Mouse (Mus musculus): ENCODE measurements around the gene Rere. TPM values are rescaled to one million over a fixed set of nuclear protein-coding genes. Genes with fewer than 3 reads are reported as not detected.

Gene Rere
- polyA plus RNA-seq, 1 experiment from 2014 or later = 8.3 TPM

DNA sequence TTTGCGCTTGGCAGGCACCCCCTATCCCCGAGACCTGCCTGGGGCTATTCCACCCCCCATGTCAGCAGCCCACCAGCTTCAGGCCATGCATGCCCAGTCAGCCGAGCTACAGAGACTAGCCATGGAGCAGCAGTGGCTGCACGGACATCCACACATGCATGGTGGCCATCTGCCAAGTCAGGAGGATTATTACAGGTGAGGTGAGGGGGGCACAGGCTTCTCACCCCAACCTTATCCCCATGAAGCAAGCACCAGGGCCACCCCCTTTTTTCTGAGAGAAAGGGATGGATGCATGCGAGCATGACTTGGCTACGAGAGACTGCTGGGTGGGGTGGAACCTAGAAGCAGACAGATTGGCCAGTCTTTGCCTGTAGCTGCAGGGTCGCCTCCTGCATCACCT, 337.6 kb downstream of the Rere start:
- TF ChIP-seq CTCF (IDR thresholded peaks at IDR 0.05; ENCODE audit: low read depth) = no peak
- TF ChIP-seq EP300 (optimal IDR thresholded peaks at IDR 0.05) = no peak
- ATAC-seq (ENCODE audit: low FRiP score, low TSS enrichment) (no peak), DNase-seq (ENCODE audit: low spot score) (no peak)
- no peak overlapping the region for H3K4me2 ChIP-seq (replicated peaks; ENCODE audit: low read depth)
- H3K4me1 ChIP-seq (replicated peaks; ENCODE audit: control insufficient read depth, insufficient read depth) = no peaks in the 10 kb centered on the region
- H3K9ac ChIP-seq (ENCODE audit: low read length) = no peak overlapping the region
- H3K4me3 ChIP-seq (ENCODE audit: low read depth, low read length) = no peak overlapping the region
- no peaks in the 10 kb centered on the region for H3K27me3 ChIP-seq (ENCODE audit: control insufficient read depth, insufficient read depth, low read length)
- 76% methylated on average over 7 of the region's 7 CpGs for WGBS
- H3K36me3 ChIP-seq (ENCODE audit: control insufficient read depth, insufficient read depth, low read length) = peaks cover 45% of the 10 kb centered on the region
- no peaks in the 10 kb centered on the region for H3K9me3 ChIP-seq (ENCODE audit: control insufficient read depth, low read length)
- H3K27ac ChIP-seq (replicated peaks) = no peak overlapping the region

DNA sequence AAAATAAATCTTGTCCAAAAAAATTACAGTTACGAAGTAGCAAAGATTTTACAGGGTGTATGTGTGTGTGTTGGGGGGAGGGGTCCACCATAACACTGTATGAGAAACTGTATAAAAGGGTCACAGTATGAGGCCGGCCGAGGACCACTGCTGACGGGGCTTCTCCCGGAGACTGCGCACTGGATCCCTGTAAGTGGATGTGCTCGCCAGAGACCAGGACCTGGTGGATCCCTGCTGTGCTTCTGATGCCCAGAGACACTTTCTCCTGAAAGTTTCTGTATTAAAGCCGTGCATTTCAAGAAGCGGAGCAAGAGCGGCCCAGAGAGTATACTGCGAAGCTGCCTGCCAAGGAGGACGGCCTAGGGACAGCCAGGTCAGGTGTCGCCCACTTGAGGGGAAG, 341.2 kb downstream of the Rere start:
- ATAC-seq (ENCODE audit: low FRiP score, low TSS enrichment) (no peak), DNase-seq (ENCODE audit: low spot score) (no peak)
- Histone ChIP-seq H3K27me3 (ENCODE audit: control insufficient read depth, insufficient read depth, low read length) (no peaks in the 10 kb centered on the region), H3K4me2 (replicated peaks; ENCODE audit: low read depth) (no peak overlapping the region), H3K9ac (ENCODE audit: low read length) (no peak overlapping the region), H3K9me3 (ENCODE audit: control insufficient read depth, low read length) (no peaks in the 10 kb centered on the region), H3K4me1 (replicated peaks; ENCODE audit: control insufficient read depth, insufficient read depth) (no peaks in the 10 kb centered on the region), H3K36me3 (ENCODE audit: control insufficient read depth, insufficient read depth, low read length) (peaks cover 13% of the 10 kb centered on the region), H3K27ac (replicated peaks) (no peak overlapping the region), H3K4me3 (ENCODE audit: low read depth, low read length) (no peak overlapping the region)
- no peak for TF ChIP-seq CTCF (IDR thresholded peaks at IDR 0.05; ENCODE audit: low read depth)
- no peak for TF ChIP-seq EP300 (optimal IDR thresholded peaks at IDR 0.05)
- WGBS = 93% methylated on average over 13 of the region's 13 CpGs

DNA sequence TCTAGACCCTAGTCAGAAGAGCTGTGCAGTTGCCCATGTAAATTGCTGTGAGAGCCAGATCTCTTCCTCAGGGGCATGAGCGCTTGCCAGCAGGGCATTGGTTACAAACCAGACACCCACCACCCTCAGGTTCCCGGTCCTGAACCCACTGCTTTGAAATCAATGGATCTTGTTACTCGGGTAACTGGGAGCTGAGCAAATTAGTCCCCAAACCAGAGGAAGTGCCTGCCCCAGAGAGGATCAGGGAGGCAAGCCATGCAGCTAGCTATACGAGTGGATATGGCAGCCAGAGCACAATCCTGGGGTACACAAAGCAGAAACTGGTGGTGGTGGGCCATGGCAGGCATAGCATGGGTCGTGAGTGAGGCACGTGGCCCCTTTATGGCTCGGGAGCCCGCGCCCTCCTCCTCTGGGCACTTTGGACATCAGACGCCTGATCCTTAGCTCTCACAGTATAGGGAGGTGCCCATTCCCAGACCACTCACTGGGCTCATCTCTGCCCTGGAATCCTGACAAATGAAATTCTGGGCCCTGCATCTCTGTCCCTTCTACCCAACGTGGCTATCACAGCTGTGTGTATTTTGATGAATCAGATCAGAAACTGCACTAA, 342.9 kb downstream of the Rere start:
- DNase-seq (ENCODE audit: low spot score) = no peak
- H3K27ac ChIP-seq (replicated peaks) = no peak overlapping the region; the same call in 1 of the 2 replicates
- TF ChIP-seq CTCF (IDR thresholded peaks at IDR 0.05; ENCODE audit: low read depth) = no peak
- no peak for TF ChIP-seq EP300 (optimal IDR thresholded peaks at IDR 0.05)
- no peak overlapping the region for H3K4me2 ChIP-seq (replicated peaks; ENCODE audit: low read depth)
- 55% methylated on average over 11 of the region's 11 CpGs for WGBS
- H3K9me3 ChIP-seq (ENCODE audit: control insufficient read depth, low read length) = no peaks in the 10 kb centered on the region
- no peak for ATAC-seq (ENCODE audit: low FRiP score, low TSS enrichment)
- no peak overlapping the region for H3K4me3 ChIP-seq (ENCODE audit: low read depth, low read length)
- H3K27me3 ChIP-seq (ENCODE audit: control insufficient read depth, insufficient read depth, low read length) = no peaks in the 10 kb centered on the region
- no peak overlapping the region for H3K9ac ChIP-seq (ENCODE audit: low read length)
- no peaks in the 10 kb centered on the region for H3K4me1 ChIP-seq (replicated peaks; ENCODE audit: control insufficient read depth, insufficient read depth)
- peaks cover 7% of the 10 kb centered on the region for H3K36me3 ChIP-seq (ENCODE audit: control insufficient read depth, insufficient read depth, low read length)

DNA sequence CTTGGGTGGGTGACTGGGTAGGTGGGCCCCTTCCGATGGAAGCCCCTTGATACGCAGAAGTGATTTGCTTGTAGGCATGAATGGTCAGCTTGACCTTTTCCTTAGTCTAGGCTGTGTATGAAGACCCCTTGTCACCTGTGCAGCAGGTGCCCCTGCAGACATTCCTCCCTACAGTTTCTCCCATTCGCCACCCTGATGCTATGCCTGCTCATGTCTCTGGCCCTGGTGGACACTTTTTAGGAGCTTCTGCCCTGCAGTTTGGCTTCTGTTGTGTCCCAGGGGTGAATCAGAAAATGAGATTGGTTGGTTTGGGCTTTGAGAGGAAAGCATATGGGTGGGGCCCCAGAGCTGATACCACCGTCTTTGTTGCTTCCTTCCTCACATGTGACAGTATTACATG, 343.5 kb downstream of the Rere start:
- H3K9ac ChIP-seq (ENCODE audit: low read length) = no peak overlapping the region
- no peaks in the 10 kb centered on the region for H3K27me3 ChIP-seq (ENCODE audit: control insufficient read depth, insufficient read depth, low read length)
- no peaks in the 10 kb centered on the region for H3K4me1 ChIP-seq (replicated peaks; ENCODE audit: control insufficient read depth, insufficient read depth)
- TF ChIP-seq EP300 (optimal IDR thresholded peaks at IDR 0.05) (no peak), CTCF (IDR thresholded peaks at IDR 0.05; ENCODE audit: low read depth) (no peak)
- no peak for ATAC-seq (ENCODE audit: low FRiP score, low TSS enrichment)
- WGBS = 63% methylated on average over 4 of the region's 4 CpGs
- no peaks in the 10 kb centered on the region for H3K9me3 ChIP-seq (ENCODE audit: control insufficient read depth, low read length)
- no peak overlapping the region for H3K4me3 ChIP-seq (ENCODE audit: low read depth, low read length)
- H3K4me2 ChIP-seq (replicated peaks; ENCODE audit: low read depth) = no peak overlapping the region
- peaks cover 7% of the 10 kb centered on the region for H3K36me3 ChIP-seq (ENCODE audit: control insufficient read depth, insufficient read depth, low read length)
- DNase-seq (ENCODE audit: low spot score) = no peak
- no peak overlapping the region for H3K27ac ChIP-seq (replicated peaks)

DNA sequence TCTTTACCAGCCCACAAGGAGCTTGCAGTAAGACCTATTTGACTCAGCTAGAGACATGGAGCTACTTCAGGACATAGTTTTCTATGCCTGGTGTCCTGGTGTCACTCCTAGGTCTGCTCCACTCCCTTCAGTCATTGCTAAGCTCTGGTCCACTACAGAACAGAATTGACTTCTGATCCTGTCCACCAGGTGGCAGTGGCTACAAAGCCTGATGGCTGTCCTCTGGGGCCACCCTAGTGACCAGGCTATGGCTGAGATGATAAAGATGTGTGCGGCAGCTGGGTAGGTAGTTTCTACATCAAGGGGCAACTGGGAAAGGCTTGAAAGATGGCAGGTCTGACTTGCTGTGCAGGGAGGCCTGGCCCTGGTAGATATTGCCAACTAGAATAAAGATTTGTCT, 344.0 kb downstream of the Rere start:
- no peak overlapping the region for H3K4me2 ChIP-seq (replicated peaks; ENCODE audit: low read depth)
- TF ChIP-seq EP300 (optimal IDR thresholded peaks at IDR 0.05) = no peak
- TF ChIP-seq CTCF (IDR thresholded peaks at IDR 0.05; ENCODE audit: low read depth) = peak; percentile 91
- no peaks in the 10 kb centered on the region for H3K27me3 ChIP-seq (ENCODE audit: control insufficient read depth, insufficient read depth, low read length)
- no peaks in the 10 kb centered on the region for H3K9me3 ChIP-seq (ENCODE audit: control insufficient read depth, low read length)
- 35% methylated on average over 1 of the region's 1 CpGs for WGBS
- peaks cover 6% of the 10 kb centered on the region for H3K36me3 ChIP-seq (ENCODE audit: control insufficient read depth, insufficient read depth, low read length)
- no peak overlapping the region for H3K4me3 ChIP-seq (ENCODE audit: low read depth, low read length)
- no peaks in the 10 kb centered on the region for H3K4me1 ChIP-seq (replicated peaks; ENCODE audit: control insufficient read depth, insufficient read depth)
- H3K27ac ChIP-seq (replicated peaks) = no peak overlapping the region
- no peak overlapping the region for H3K9ac ChIP-seq (ENCODE audit: low read length)
- peak; percentile 79 for DNase-seq (ENCODE audit: low spot score)
- ATAC-seq (ENCODE audit: low FRiP score, low TSS enrichment) = peak; percentile 68

DNA sequence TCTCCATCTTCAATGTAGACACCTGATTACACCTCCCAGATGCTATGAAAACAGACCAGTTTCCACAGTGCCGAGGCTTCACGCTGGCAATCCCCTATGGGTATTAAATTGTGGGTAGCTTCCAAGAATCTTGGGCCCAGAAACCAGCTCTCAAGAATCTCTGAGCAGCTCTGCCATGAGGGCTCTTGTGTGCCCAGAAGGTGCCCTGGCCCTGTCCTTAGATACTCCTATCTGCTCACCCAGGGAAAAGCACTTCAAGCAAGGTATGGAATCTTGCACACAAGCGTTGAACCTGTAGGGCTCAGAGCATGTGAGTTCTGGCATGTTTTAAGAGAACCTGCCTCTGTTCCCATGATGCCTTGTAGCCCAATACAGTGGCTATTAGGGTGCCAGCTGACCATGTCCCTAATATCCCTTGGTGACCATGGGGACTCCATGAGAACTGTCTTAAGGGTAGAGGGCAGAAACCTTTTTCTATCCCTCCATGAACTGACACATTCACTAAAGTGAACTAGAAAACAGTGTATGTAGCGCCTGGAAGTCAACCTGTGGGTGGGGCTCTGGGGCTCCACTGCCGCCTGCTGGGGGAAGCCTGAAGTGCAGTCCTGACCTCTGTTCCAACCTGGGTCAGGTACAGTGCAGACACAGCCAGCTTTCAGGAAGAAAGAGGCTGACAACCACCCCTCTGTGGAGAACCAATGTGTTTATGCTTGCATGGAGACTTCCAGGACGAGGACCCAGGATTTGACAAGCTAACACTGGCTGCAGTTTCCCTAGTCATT, 344.7 kb downstream of the Rere start:
- Histone ChIP-seq H3K27me3 (ENCODE audit: control insufficient read depth, insufficient read depth, low read length) (no peaks in the 10 kb centered on the region), H3K9me3 (ENCODE audit: control insufficient read depth, low read length) (no peaks in the 10 kb centered on the region), H3K4me3 (ENCODE audit: low read depth, low read length) (no peak overlapping the region), H3K36me3 (ENCODE audit: control insufficient read depth, insufficient read depth, low read length) (peaks cover 3% of the 10 kb centered on the region), H3K27ac (replicated peaks) (no peak overlapping the region), H3K4me2 (replicated peaks; ENCODE audit: low read depth) (no peak overlapping the region), H3K9ac (ENCODE audit: low read length) (no peak overlapping the region), H3K4me1 (replicated peaks; ENCODE audit: control insufficient read depth, insufficient read depth) (no peaks in the 10 kb centered on the region)
- peak; percentile 86 for DNase-seq (ENCODE audit: low spot score)
- TF ChIP-seq CTCF (IDR thresholded peaks at IDR 0.05; ENCODE audit: low read depth) (peak; percentile 88), EP300 (optimal IDR thresholded peaks at IDR 0.05) (no peak)
- peak; percentile 48; the same call in 1 of the 2 replicates for ATAC-seq (ENCODE audit: low FRiP score, low TSS enrichment)
- WGBS = 35% methylated on average over 6 of the region's 6 CpGs
